Mouse (Mus musculus) CH12.LX (cell line): ENCODE data around the gene Atp12a. TPM values are rescaled to one million over a fixed set of nuclear protein-coding genes. Genes with fewer than 3 reads are reported as not detected.

Experiments
- DNase-seq: peaks from one replicate; pipeline ENCODE4 v3.0.0-alpha.2; 2013; ENCODE audit errors: extremely low read depth
- H3K27ac ChIP-seq: 2 replicates; pipeline ENCODE4 v1.5.1; 2012; ENCODE audit warnings: low read depth, mild to moderate bottlenecking, control low read depth, moderate library complexity; ENCODE audit not compliant: insufficient read depth
- H3K27me3 ChIP-seq: replicated peaks from 2 replicates; pipeline ENCODE3; 2012; ENCODE audit warnings: inconsistent platforms
- H3K36me3 ChIP-seq, 2 experiments: replicated peaks in 1 of 2; 2 replicates each; pipeline versions ENCODE3 to v1.6.1; 2012; ENCODE audit warnings: inconsistent platforms in 1 of 2, low read length in 1 of 2, mild to moderate bottlenecking in 1 of 2, mixed read lengths in 1 of 2, moderate library complexity in 1 of 2; ENCODE audit not compliant: control insufficient read depth in 1 of 2, insufficient read depth in 1 of 2
- H3K4me1 ChIP-seq, 2 experiments: 2 replicates each; pipeline ENCODE4 v1.6.1; 2012; ENCODE audit warnings: inconsistent platforms in 1 of 2, moderate library complexity in 1 of 2; ENCODE audit not compliant: insufficient read depth in 2 of 2, control insufficient read depth in 1 of 2
- H3K4me2 ChIP-seq: 2 replicates; pipeline ENCODE4 v1.6.1; 2012; ENCODE audit warnings: low read depth, mild to moderate bottlenecking, control low read depth; ENCODE audit not compliant: poor library complexity, insufficient read depth, severe bottlenecking
- H3K4me3 ChIP-seq, 3 experiments: fragments of 150-350 bp in 1 of 3; sonication (generic) in 1 of 3; replicated peaks in 1 of 3; 2 replicates each; pipeline versions ENCODE3 to v1.5.1; 2011 to 2012; ENCODE audit warnings: low read depth in 2 of 3, low read length in 2 of 3, mild to moderate bottlenecking in 2 of 3, moderate library complexity in 2 of 3, control low read depth in 1 of 3, improper control_type of control experiment in 1 of 3, inconsistent platforms in 1 of 3, mixed read lengths in 1 of 3; ENCODE audit not compliant: poor library complexity in 1 of 3
- H3K79me2 ChIP-seq: replicated peaks from 2 replicates; pipeline ENCODE4 v1.6.1; 2012; ENCODE audit warnings: mild to moderate bottlenecking, moderate library complexity; ENCODE audit not compliant: control insufficient read depth, poor library complexity, insufficient read depth, severe bottlenecking; ENCODE audit errors: extremely low read depth
- H3K9ac ChIP-seq: 2 replicates; pipeline ENCODE4 v1.6.1; 2012; ENCODE audit warnings: low read depth, mild to moderate bottlenecking, control low read depth, moderate library complexity; ENCODE audit not compliant: insufficient read depth
- H3K9me3 ChIP-seq: replicated peaks from 2 replicates; pipeline ENCODE3; 2012; ENCODE audit warnings: low read length, inconsistent platforms, mixed read lengths
- E2F4 ChIP-seq: IDR thresholded peaks from 2 replicates; pipeline ENCODE4 v1.6.1; 2011; ENCODE audit warnings: low read depth, low read length, improper control_type of control experiment; ENCODE audit not compliant: insufficient replicate concordance
- EP300 ChIP-seq: IDR thresholded peaks from 2 replicates; pipeline ENCODE4 v1.6.1; 2011; ENCODE audit warnings: low read length, improper control_type of control experiment
- ETS1 ChIP-seq: conservative IDR thresholded peaks from 2 replicates; pipeline ENCODE4 v1.6.1; 2012; ENCODE audit warnings: low read depth, mild to moderate bottlenecking, inconsistent platforms, low read length, improper control_type of control experiment, moderate library complexity
- HCFC1 ChIP-seq: IDR thresholded peaks from 2 replicates; pipeline ENCODE4 v1.6.1; 2012; ENCODE audit warnings: low read depth, mild to moderate bottlenecking, inconsistent platforms, low read length, improper control_type of control experiment
- JUN ChIP-seq: IDR thresholded peaks from 2 replicates; pipeline ENCODE4 v1.6.1; 2011; ENCODE audit warnings: low read depth, mild to moderate bottlenecking, low read length, improper control_type of control experiment, moderate library complexity; ENCODE audit not compliant: insufficient read depth
- JUND ChIP-seq: conservative IDR thresholded peaks from 2 replicates; pipeline ENCODE4 v1.6.1; 2011; ENCODE audit warnings: low read depth, low read length, improper control_type of control experiment
- MAFK ChIP-seq: IDR thresholded peaks from 2 replicates; pipeline ENCODE4 v1.6.1; 2011; ENCODE audit warnings: low read length, improper control_type of control experiment; ENCODE audit not compliant: insufficient replicate concordance
- MAZ ChIP-seq: IDR thresholded peaks from 2 replicates; pipeline ENCODE4 v1.6.1; 2012; ENCODE audit warnings: low read depth, mild to moderate bottlenecking, inconsistent platforms, low read length, improper control_type of control experiment, moderate library complexity
- MYC ChIP-seq: IDR thresholded peaks from 2 replicates; pipeline ENCODE4 v1.6.1; 2011; ENCODE audit warnings: low read depth, mild to moderate bottlenecking, improper control_type of control experiment, low read length
- NELFE ChIP-seq: IDR thresholded peaks from 2 replicates; pipeline ENCODE4 v1.6.1; 2011; ENCODE audit warnings: low read depth, low read length, improper control_type of control experiment
- PAX5 ChIP-seq: IDR thresholded peaks from 2 replicates; pipeline ENCODE4 v1.6.1; 2012; ENCODE audit warnings: low read length, inconsistent platforms, mixed read lengths
- POLR2A ChIP-seq: IDR thresholded peaks from 2 replicates; pipeline ENCODE4 v1.6.1; 2011; ENCODE audit warnings: low read depth, mild to moderate bottlenecking, improper control_type of control experiment, low read length
- RCOR1 ChIP-seq: conservative IDR thresholded peaks from 2 replicates; pipeline ENCODE4 v1.6.1; 2012; ENCODE audit warnings: low read depth, mild to moderate bottlenecking, inconsistent platforms, low read length, improper control_type of control experiment
- SMC3 ChIP-seq: IDR thresholded peaks from 2 replicates; pipeline ENCODE4 v1.6.1; 2011; ENCODE audit warnings: low read depth, low read length, improper control_type of control experiment
- TBP ChIP-seq: conservative IDR thresholded peaks from 2 replicates; pipeline ENCODE4 v1.6.1; 2011; ENCODE audit warnings: low read depth, low read length, improper control_type of control experiment
- TCF12 ChIP-seq: IDR thresholded peaks from 2 replicates; pipeline ENCODE4 v1.6.1; 2014; ENCODE audit warnings: low read depth, mild to moderate bottlenecking, inconsistent platforms, low read length, improper control_type of control experiment
- UBTF ChIP-seq: IDR thresholded peaks from 2 replicates; pipeline ENCODE4 v1.6.1; 2012; ENCODE audit warnings: low read depth, mild to moderate bottlenecking, inconsistent platforms, low read length, improper control_type of control experiment, moderate library complexity
- USF1 ChIP-seq: IDR thresholded peaks from 2 replicates; pipeline ENCODE4 v1.6.1; 2014; ENCODE audit warnings: low read depth, mild to moderate bottlenecking, inconsistent platforms, low read length, improper control_type of control experiment
- USF2 ChIP-seq: conservative IDR thresholded peaks from 2 replicates; pipeline ENCODE4 v1.6.1; 2011; ENCODE audit warnings: low read depth, low read length, improper control_type of control experiment
- ZKSCAN1 ChIP-seq: IDR thresholded peaks from 2 replicates; pipeline ENCODE4 v1.6.1; 2012; ENCODE audit warnings: low read depth, inconsistent platforms, low read length, improper control_type of control experiment, borderline replicate concordance
- ZMIZ1 ChIP-seq: IDR thresholded peaks from 2 replicates; pipeline ENCODE4 v1.6.1; 2012; ENCODE audit warnings: low read depth, mild to moderate bottlenecking, inconsistent platforms, low read length, improper control_type of control experiment
- dilution Hi-C: fragments of 300-500 bp; cut with MboI; formaldehyde crosslinking; loops from 2 replicates; pipeline ENCODE4 v1.14.3; 2020; ENCODE audit warnings: low sequenced_read_pairs; ENCODE audit not compliant: extremely low pct_unique_long_range_greater_than_20kb, extremely low pct_ligation_motif_present
- in situ Hi-C: fragments of 300-500 bp; cut with MboI; formaldehyde crosslinking; loops from 3 replicates; pipeline ENCODE4 v1.14.3; 2019; ENCODE audit warnings: low sequenced_read_pairs, low pct_ligation_motif_present, low pct_unique_long_range_greater_than_20kb, mixed read lengths
- polyA plus RNA-seq: library from polyadenylated mRNA; unstranded; fragments of >175 nt; gene quantifications from 2 replicates; pipeline ENCODE4 v1.2.1, GENCODE M21; 2012; ENCODE audit warnings: low read depth; ENCODE audit not compliant: insufficient read length
- total RNA-seq, 2 experiments: library from RNA; depleted of rRNA; stranded (reverse); fragments of 300-350 nt in 1 of 2; fragments of >200 nt in 1 of 2; gene quantifications; 2 replicates each; pipeline ENCODE4 v1.2.3; 2012 to 2014

The Atp12a gene
- total and polyA plus RNA-seq, 3 experiments: not detected

- H3K4me2 ChIP-seq: no peak overlapping the region
- dilution Hi-C loops: no loop called here
These were observed 10.1 kb upstream of the Atp12a start for GRCm38 (mm10) chr14:56354803-56355202.

GRCm38 (mm10) chr14:56355396-56355795 is 9.5 kb upstream of the Atp12a start:
- in situ Hi-C loops: no loop called here
- Histone ChIP-seq H3K4me1 (peaks cover 0 to 6% of the 10 kb centered on the region in 2 experiments; a peak in 1 of 4 replicates), H3K79me2 (no peaks in the 10 kb centered on the region), H3K27ac (no peak overlapping the region), H3K27me3 (no peaks in the 10 kb centered on the region), H3K4me3 (no peak overlapping the region), H3K4me2 (no peak overlapping the region), H3K9ac (no peak overlapping the region), H3K36me3 (no peaks in the 10 kb centered on the region), H3K9me3 (no peaks in the 10 kb centered on the region)
- no peak for TF ChIP-seq EP300
- DNase-seq: no peak
- dilution Hi-C loops: no loop called here

More at GRCm38 (mm10) chr14:56354803-56355202, 10.1 kb upstream of the Atp12a start:
- Histone ChIP-seq H3K4me3 (no peak overlapping the region), H3K4me1 (peaks cover 0 to 6% of the 10 kb centered on the region in 2 experiments; a peak in 1 of 4 replicates), H3K36me3 (no peaks in the 10 kb centered on the region), H3K27me3 (no peaks in the 10 kb centered on the region), H3K27ac (no peak overlapping the region)
- no peak for TF ChIP-seq ZKSCAN1
- TF ChIP-seq, all 38 proteins: peak for 0
- no peak for DNase-seq
- H3K9me3 ChIP-seq: no peaks in the 10 kb centered on the region
- H3K79me2 ChIP-seq: no peaks in the 10 kb centered on the region
- in situ Hi-C loops: no loop called here
- H3K9ac ChIP-seq: no peak overlapping the region

- no peak for DNase-seq
- H3K4me2 ChIP-seq: no peak overlapping the region
- H3K27me3 ChIP-seq: no peaks in the 10 kb centered on the region
- H3K4me1 ChIP-seq: peaks cover 0 to 6% of the 10 kb centered on the region in 2 experiments; a peak in 1 of 4 replicates
- no peak overlapping the region for H3K27ac ChIP-seq
- no peaks in the 10 kb centered on the region for H3K36me3 ChIP-seq
- H3K79me2 ChIP-seq: no peaks in the 10 kb centered on the region
- dilution Hi-C loops: no loop called here
- no peak for TF ChIP-seq USF2
- no peak for TF ChIP-seq TCF12
- TF ChIP-seq PAX5: no peak
- no peak for TF ChIP-seq RCOR1
- no peak for TF ChIP-seq POLR2A
- TF ChIP-seq MAZ: no peak
- no peak for TF ChIP-seq UBTF
- TF ChIP-seq MAFK: no peak
- TF ChIP-seq MYC: no peak
- no peak for TF ChIP-seq USF1
- TF ChIP-seq ZMIZ1: no peak
- no peak for TF ChIP-seq SMC3
- TF ChIP-seq ZKSCAN1: no peak
- no peak for TF ChIP-seq JUND
- no peak for TF ChIP-seq TBP
- no peak for TF ChIP-seq ETS1
- no peak for TF ChIP-seq JUN
- TF ChIP-seq HCFC1: no peak
- no peak for TF ChIP-seq E2F4
- TF ChIP-seq NELFE: no peak
- no peaks in the 10 kb centered on the region for H3K9me3 ChIP-seq
- in situ Hi-C loops: no loop called here
- no peak overlapping the region for H3K4me3 ChIP-seq
- no peak overlapping the region for H3K9ac ChIP-seq
These were observed 8.7 kb upstream of the Atp12a start for GRCm38 (mm10) chr14:56356196-56356595.
